Mouse (Mus musculus): ENCODE measurements around the gene Dlg2.

Dlg2 gene

GRCm38 (mm10) chr7:91267764-91268163 is 791.3 kb downstream of the Dlg2 start:
- peak; percentile 12 for DNase-seq (ENCODE audit: low spot score)

GRCm38 (mm10) chr7:91284167-91284566 is 807.7 kb downstream of the Dlg2 start:
- DNase-seq (ENCODE audit: low spot score): no peak

GRCm38 (mm10) chr7:91288324-91288723 is 811.9 kb downstream of the Dlg2 start:
- DNase-seq (ENCODE audit: low spot score): no peak

- DNase-seq (ENCODE audit: low spot score): no peak
Observed at GRCm38 (mm10) chr7:91296127-91296526, 819.7 kb downstream of the Dlg2 start.

- DNase-seq (ENCODE audit: low spot score): no peak
Observed at GRCm38 (mm10) chr7:91311177-91311576, 834.7 kb downstream of the Dlg2 start.

- DNase-seq (ENCODE audit: low spot score): no peak
Observed at GRCm38 (mm10) chr7:91345073-91345472, 868.6 kb downstream of the Dlg2 start.

GRCm38 (mm10) chr7:91369821-91370321 is 893.4 kb downstream of the Dlg2 start:
- no peak for DNase-seq (ENCODE audit: low spot score)

- DNase-seq (ENCODE audit: low spot score): no peak
Observed at GRCm38 (mm10) chr7:91382281-91382680, 905.8 kb downstream of the Dlg2 start.

DNA sequence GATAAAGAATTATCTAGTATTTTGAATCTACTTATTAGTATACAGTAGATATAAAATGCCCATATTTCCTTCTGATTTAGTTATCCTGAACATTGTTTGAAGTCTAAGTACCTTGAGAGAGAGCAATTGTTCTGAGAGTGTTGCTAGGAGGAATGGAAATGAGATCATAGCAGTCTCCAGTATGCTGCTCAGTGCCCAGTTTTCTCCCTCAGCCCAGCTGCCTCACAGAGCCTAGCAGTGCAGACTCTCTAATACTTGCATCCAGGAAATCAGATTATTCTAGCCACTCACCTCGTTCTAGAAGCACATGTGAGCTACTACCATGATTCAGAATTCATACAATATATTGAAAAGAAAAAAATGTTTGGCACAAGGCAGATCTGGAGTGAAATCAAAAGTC is 907.4 kb downstream of the Dlg2 start:
- DNase-seq (ENCODE audit: low spot score): no peak

GRCm38 (mm10) chr7:91389272-91389671 is 912.8 kb downstream of the Dlg2 start:
- no peak for DNase-seq (ENCODE audit: low spot score)

DNA sequence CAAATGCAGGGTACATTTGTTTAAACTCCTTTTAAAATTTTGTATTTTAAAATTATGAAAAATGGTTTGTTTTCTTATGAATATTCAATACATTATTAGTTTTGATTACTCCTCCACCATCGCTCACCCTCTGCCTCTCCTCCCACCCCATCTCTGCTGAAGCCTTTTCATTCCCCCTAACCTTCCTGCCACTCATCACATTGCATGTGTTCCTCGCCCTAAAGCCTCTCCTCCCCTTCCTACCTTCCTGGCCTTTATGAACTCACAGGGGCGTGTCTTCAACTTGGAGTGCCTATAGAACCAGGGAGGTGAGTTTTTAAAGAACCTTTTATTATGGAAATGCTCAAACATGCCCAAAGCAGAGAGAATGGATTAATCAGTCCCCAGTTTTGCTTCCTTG is 921.4 kb downstream of the Dlg2 start:
- DNase-seq (ENCODE audit: low spot score): no peak

DNA sequence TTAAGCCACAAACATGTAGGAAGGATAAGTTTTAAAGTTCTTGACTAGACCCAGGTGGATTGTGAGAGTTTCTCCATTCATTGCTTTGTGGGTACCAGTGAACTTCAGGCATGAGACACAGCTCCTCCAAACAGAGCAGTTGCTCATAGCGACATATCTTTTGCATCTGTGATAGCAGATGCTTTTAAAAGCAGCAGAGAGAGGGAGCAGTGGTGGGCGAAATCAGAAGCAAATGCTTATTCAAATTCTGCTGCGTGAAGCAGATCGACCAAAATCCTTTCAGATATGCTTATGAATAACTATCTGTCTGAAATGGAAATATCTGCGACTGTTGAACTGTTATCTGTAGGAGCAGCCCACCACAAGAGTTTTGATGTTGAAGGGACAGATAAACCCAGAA is 935.6 kb downstream of the Dlg2 start:
- DNase-seq (ENCODE audit: low spot score): no peak

- no peak for DNase-seq (ENCODE audit: low spot score)
Observed at GRCm38 (mm10) chr7:91414150-91414549, 937.7 kb downstream of the Dlg2 start.

DNA sequence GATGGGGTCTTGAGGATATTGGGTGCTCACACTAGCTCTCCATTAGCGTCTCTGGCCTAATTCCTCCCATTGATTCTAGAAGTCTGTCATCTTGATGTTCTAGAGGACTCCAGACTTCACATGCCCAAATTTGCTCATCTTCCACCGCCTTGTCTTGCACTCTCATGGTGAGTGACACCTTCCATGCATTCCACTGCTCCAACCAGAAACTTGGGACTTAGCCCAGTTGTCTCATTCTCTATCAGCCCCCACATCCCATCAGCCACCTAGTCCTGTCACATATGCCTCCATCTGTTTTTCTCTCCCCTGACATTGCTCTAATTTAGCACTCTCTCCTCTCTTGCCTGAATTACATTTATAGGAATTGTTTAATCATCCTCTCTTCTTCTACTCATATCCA is 938.3 kb downstream of the Dlg2 start:
- no peak for DNase-seq (ENCODE audit: low spot score)

DNA sequence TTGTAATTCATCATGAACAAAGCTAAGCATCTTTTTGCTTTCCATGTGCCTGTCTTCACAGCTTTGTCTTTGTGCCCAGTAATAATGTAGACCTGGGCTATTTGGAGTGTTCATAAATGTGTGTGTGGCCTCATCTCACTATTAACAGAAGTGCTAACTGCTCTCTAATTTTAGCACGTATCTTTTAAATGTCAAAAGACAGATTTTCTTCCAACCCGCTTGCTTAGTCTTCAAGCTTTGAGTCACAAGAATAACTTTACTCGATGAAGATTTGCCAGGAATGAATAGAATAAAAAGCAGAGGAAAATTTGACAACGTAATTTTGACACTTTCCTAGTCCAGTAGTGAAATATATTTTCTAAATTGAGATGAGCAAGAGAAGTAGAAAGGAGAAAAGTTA is 943.7 kb downstream of the Dlg2 start:
- no peak for DNase-seq (ENCODE audit: low spot score)

DNA sequence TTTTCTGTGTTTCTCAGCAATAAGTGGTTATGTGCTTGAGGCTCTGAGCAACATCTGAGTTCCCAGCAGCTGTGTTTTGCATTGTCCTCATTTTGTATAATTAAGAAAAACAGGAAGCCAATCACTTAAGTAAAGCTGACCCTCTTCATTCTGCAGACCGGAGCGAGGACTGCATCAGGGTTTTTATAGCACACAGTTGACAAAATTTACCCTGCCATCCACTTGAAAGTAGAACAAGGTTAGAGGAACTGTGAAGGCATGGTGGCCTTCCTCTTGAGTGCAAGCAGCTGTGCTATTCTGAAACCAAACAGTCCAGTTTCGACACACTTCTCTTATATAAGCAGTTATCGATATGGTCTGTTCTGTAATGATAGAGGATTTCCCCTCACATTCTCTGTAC is 947.3 kb downstream of the Dlg2 start:
- no peak for DNase-seq (ENCODE audit: low spot score)

DNA sequence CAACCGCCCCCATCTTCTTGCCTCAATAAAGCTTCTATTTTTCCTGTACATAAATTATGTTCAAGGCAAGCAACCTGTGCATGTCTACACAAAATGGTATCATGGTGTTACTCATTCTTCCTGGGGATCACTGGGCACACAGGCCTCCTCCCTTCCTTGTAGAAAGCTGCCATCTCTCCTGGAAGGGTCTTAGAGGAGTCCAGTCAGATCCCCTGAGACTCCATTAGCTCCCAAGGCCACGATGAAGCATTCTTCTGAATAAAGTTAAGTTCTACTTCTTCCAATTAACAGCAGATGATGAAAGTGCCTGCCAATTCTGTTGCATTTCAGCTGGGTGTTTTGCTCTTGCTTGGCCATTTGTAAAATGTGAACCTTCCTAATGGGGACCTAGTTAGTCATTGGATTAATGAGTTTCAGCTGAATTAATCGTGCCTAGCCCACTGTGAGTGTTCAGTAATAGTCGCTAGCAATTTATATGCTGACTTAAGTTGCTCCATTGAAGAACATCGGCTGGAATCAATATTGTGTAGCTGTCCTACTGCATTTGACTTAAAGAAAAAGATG is 953.3 kb downstream of the Dlg2 start:
- DNase-seq (ENCODE audit: low spot score): no peak

GRCm38 (mm10) chr7:91431594-91432240 is 955.2 kb downstream of the Dlg2 start:
- DNase-seq (ENCODE audit: low spot score): peak; percentile 13

GRCm38 (mm10) chr7:91432563-91432962 is 956.1 kb downstream of the Dlg2 start:
- DNase-seq (ENCODE audit: low spot score): no peak

- DNase-seq (ENCODE audit: low spot score): no peak
Observed at GRCm38 (mm10) chr7:91434739-91435138, 958.3 kb downstream of the Dlg2 start.

DNA sequence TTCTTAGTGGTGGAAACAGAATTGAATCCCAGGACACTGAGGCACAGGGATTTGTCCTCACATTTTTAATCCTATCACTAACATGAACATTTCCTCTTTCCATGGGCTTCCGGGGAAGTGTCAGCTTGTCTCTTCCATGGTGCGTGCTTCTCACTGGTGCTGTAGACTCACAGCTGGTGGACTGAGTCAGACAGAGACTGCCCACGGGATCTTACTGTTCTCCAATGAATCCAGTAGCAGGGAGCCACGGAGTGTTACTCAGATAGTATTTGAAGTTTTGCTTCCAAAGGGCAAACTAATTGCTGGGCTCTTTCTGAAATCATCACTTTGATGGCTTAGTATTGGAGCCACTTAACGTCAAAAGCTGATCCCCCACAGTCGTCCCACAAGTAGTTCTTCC is 963.9 kb downstream of the Dlg2 start:
- DNase-seq (ENCODE audit: low spot score): no peak

GRCm38 (mm10) chr7:91442447-91443376 is 966.2 kb downstream of the Dlg2 start:
- DNase-seq (ENCODE audit: low spot score): no peak

DNA sequence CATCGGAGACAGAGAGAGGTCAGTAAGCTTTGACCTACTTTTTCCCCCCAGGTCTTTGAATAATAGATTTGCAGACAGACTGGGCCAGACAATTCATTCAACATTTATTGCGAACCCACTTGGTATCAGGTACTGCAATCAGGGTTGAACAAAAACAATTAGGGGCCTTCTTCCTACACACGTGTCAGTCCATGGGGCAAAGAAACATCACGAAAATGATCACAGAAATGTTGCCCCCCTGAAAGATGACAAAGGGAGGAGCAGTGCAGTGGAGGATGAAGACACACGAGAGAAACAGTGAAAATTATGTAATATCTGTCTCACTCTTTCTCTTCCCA is 966.9 kb downstream of the Dlg2 start:
- DNase-seq (ENCODE audit: low spot score): no peak
